Comparison of ENCODE assay signal across 21 mouse cellular contexts in genomic region chr2:33836660-33837213, GRCm38 (mm10). TPM values are rescaled to one million over a fixed set of nuclear protein-coding genes. Genes with fewer than 3 reads are reported as not detected.
A peak's percentile ranks its signal among the peaks of the same experiment; 100 is the strongest.
DNase-seq lines count a peak whose midpoint lies in the region; ATAC-seq and TF ChIP-seq lines count a peak whose summit lies in the region.
"Had no signal": no experiment of that assay in that cellular context is flagged by ENCODE, and none has a peak within 500 bp of the region (broad histone marks: within the 10 kb centered on the region; RNA-seq: fewer than 3 reads in every experiment).

No protein-coding gene starts in this region.

- no peak for TF ChIP-seq CTCF in forebrain, postnatal 0 days (IDR thresholded peaks at IDR 0.05; ENCODE audit: low read depth)
- no peak for TF ChIP-seq CTCF in liver, postnatal 0 days (IDR thresholded peaks at IDR 0.05; ENCODE audit: low read depth)

- no peaks in the 10 kb centered on the region for H3K9me3 ChIP-seq in forebrain, embryonic 11.5 days (ENCODE audit: control insufficient read depth, low read length)
- H3K9me3 ChIP-seq in forebrain, postnatal 0 days (ENCODE audit: low read length) = no peaks in the 10 kb centered on the region
- no peaks in the 10 kb centered on the region for H3K9me3 ChIP-seq in hindbrain, embryonic 11.5 days (ENCODE audit: control insufficient read depth, low read length)
- H3K9me3 ChIP-seq in midbrain, embryonic 14.5 days (ENCODE audit: control insufficient read depth, low read length) = no peaks in the 10 kb centered on the region
- H3K9me3 ChIP-seq in liver, postnatal 0 days (ENCODE audit: low read length) = no peaks in the 10 kb centered on the region
- H3K9me3 ChIP-seq: intestine, embryonic 15.5 days had no signal

- no peak overlapping the region for H3K9ac ChIP-seq in forebrain, embryonic 11.5 days (ENCODE audit: low read length)
- no peak overlapping the region for H3K9ac ChIP-seq in forebrain, postnatal 0 days
- no peak overlapping the region for H3K9ac ChIP-seq in hindbrain, embryonic 11.5 days (ENCODE audit: low read depth, low read length)
- H3K9ac ChIP-seq in midbrain, embryonic 14.5 days (replicated peaks; ENCODE audit: low read length) = no peak overlapping the region
- H3K9ac ChIP-seq in liver, postnatal 0 days (replicated peaks) = no peak overlapping the region
- H3K9ac ChIP-seq: intestine, embryonic 15.5 days had no signal

- no peak overlapping the region for H3K4me3 ChIP-seq in forebrain, embryonic 11.5 days (ENCODE audit: low read depth, low read length)
- H3K4me3 ChIP-seq in forebrain, postnatal 0 days (ENCODE audit: low read depth, low read length) = no peak overlapping the region
- H3K4me3 ChIP-seq in hindbrain, embryonic 11.5 days (ENCODE audit: low read depth, low read length) = no peak overlapping the region
- H3K4me3 ChIP-seq in midbrain, embryonic 14.5 days (replicated peaks; ENCODE audit: low read depth, low read length) = no peak overlapping the region
- no peak overlapping the region for H3K4me3 ChIP-seq in liver, postnatal 0 days (ENCODE audit: low read depth, low read length)
- H3K4me3 ChIP-seq: heart, adult 2 months; intestine, embryonic 15.5 days; layer of hippocampus, adult 2 months had no signal

- ATAC-seq in forebrain, embryonic 11.5 days (replicated peaks; ENCODE audit: low FRiP score) = no peak
- ATAC-seq in forebrain, postnatal 0 days = no peak
- no peak for ATAC-seq in hindbrain, embryonic 11.5 days (ENCODE audit: low FRiP score)
- ATAC-seq in midbrain, embryonic 14.5 days (ENCODE audit: low FRiP score, low TSS enrichment) = no peak
- ATAC-seq in liver, postnatal 0 days = no peak
- ATAC-seq: intestine, embryonic 15.5 days had no signal

- H3K4me1 ChIP-seq in forebrain, embryonic 11.5 days (replicated peaks; ENCODE audit: control insufficient read depth, insufficient read depth, low read length) = 0 out of 2 replicates have a peak, but pooled peaks cover 2% of the 10 kb centered on the region
- H3K4me1 ChIP-seq in forebrain, postnatal 0 days (ENCODE audit: insufficient read depth) = no peaks in the 10 kb centered on the region
- no peaks in the 10 kb centered on the region; the same call in 1 of the 2 replicates for H3K4me1 ChIP-seq in hindbrain, embryonic 11.5 days (replicated peaks; ENCODE audit: control insufficient read depth, insufficient read depth, low read length)
- H3K4me1 ChIP-seq in midbrain, embryonic 14.5 days (ENCODE audit: control insufficient read depth, insufficient read depth, low read length) = peaks cover 27% of the 10 kb centered on the region
- H3K4me1 ChIP-seq in liver, postnatal 0 days (ENCODE audit: insufficient read depth) = peaks cover 28% of the 10 kb centered on the region
- H3K4me1 ChIP-seq: intestine, embryonic 15.5 days had no signal

- 0 out of 2 replicates have a peak overlapping the region, but pooled peaks have one; percentile 12 for H3K27ac ChIP-seq in forebrain, embryonic 11.5 days (ENCODE audit: low read depth, low read length)
- H3K27ac ChIP-seq in forebrain, postnatal 0 days (ENCODE audit: low read depth, low read length) = no peak overlapping the region
- H3K27ac ChIP-seq in hindbrain, embryonic 11.5 days (ENCODE audit: low read depth, low read length) = peak overlapping the region; percentile 53
- H3K27ac ChIP-seq in midbrain, embryonic 14.5 days (replicated peaks; ENCODE audit: low read depth, low read length) = peak overlapping the region; percentile 73
- no peak overlapping the region for H3K27ac ChIP-seq in liver, postnatal 0 days (ENCODE audit: low read depth)
- H3K27ac ChIP-seq: heart, adult 2 months; intestine, embryonic 15.5 days; layer of hippocampus, adult 2 months had no signal

- H3K27me3 ChIP-seq in forebrain, embryonic 11.5 days (ENCODE audit: control insufficient read depth, insufficient read depth, low read length) = no peaks in the 10 kb centered on the region
- H3K27me3 ChIP-seq in forebrain, postnatal 0 days (ENCODE audit: insufficient read depth, low read length) = no peaks in the 10 kb centered on the region
- no peaks in the 10 kb centered on the region for H3K27me3 ChIP-seq in hindbrain, embryonic 11.5 days (ENCODE audit: control insufficient read depth, insufficient read depth, low read length)
- no peaks in the 10 kb centered on the region for H3K27me3 ChIP-seq in midbrain, embryonic 14.5 days (ENCODE audit: control insufficient read depth, insufficient read depth, low read length)
- H3K27me3 ChIP-seq in liver, postnatal 0 days (ENCODE audit: insufficient read depth, low read length) = no peaks in the 10 kb centered on the region
- H3K27me3 ChIP-seq: intestine, embryonic 15.5 days had no signal

- no peaks in the 10 kb centered on the region for H3K36me3 ChIP-seq in forebrain, embryonic 11.5 days (ENCODE audit: control insufficient read depth, insufficient read depth, low read length)
- H3K36me3 ChIP-seq in forebrain, postnatal 0 days (ENCODE audit: insufficient read depth) = peaks cover 28% of the 10 kb centered on the region
- no peaks in the 10 kb centered on the region for H3K36me3 ChIP-seq in hindbrain, embryonic 11.5 days (ENCODE audit: control insufficient read depth, insufficient read depth, low read length)
- H3K36me3 ChIP-seq in midbrain, embryonic 14.5 days (ENCODE audit: control insufficient read depth, insufficient read depth, low read length) = peaks cover 31% of the 10 kb centered on the region
- peaks cover 5% of the 10 kb centered on the region; the same call in 1 of the 2 replicates for H3K36me3 ChIP-seq in liver, postnatal 0 days (replicated peaks; ENCODE audit: insufficient read depth, low read length)
- H3K36me3 ChIP-seq: intestine, embryonic 15.5 days had no signal

- 52% methylated on average over 9 of the region's 9 CpGs for WGBS in forebrain, embryonic 11.5 days
- WGBS in forebrain, postnatal 0 days = 50% methylated on average over 9 of the region's 9 CpGs
- 69% methylated on average over 9 of the region's 9 CpGs for WGBS in hindbrain, embryonic 11.5 days
- WGBS in midbrain, embryonic 14.5 days = 37% methylated on average over 9 of the region's 9 CpGs
- 86% methylated on average over 9 of the region's 9 CpGs for WGBS in liver, postnatal 0 days (ENCODE audit: insufficient replicate concordance)

- no peak for DNase-seq in forebrain, embryonic 11.5 days (ENCODE audit: low spot score)
- no peak for DNase-seq in forebrain, postnatal 0 days
- DNase-seq in kidney, postnatal 10 days = peak; percentile 5
- DNase-seq in kidney, postnatal 4 days = no peak
- DNase-seq in hindbrain, embryonic 11.5 days (ENCODE audit: low spot score) = no peak
- peak; percentile 63 for DNase-seq in midbrain, embryonic 14.5 days
- DNase-seq in adrenal gland, adult 8-10 months = no peak
- DNase-seq in liver, postnatal 0 days = no peak
- DNase-seq: adrenal gland, postnatal 10 days; cerebellum, adult 11-12 months; cerebellum, postnatal 14 days; embryo, embryonic 11 days; gastrocnemius, postnatal 25 days; heart, adult 2 months; heart, postnatal 36 days; layer of hippocampus, postnatal 36 days; lung, adult 18-20 months; lung, postnatal 4 days; right cerebral cortex, postnatal 14 days had no signal

- no peak for TF ChIP-seq EP300 in liver, postnatal 0 days (IDR thresholded peaks at IDR 0.05; ENCODE audit: low read depth)

- H3K4me2 ChIP-seq in forebrain, embryonic 11.5 days (ENCODE audit: low read depth, low read length, severe bottlenecking) = no peak overlapping the region
- H3K4me2 ChIP-seq in forebrain, postnatal 0 days (ENCODE audit: low read depth) = no peak overlapping the region
- no peak overlapping the region for H3K4me2 ChIP-seq in hindbrain, embryonic 11.5 days (replicated peaks; ENCODE audit: low read depth, low read length)
- H3K4me2 ChIP-seq in midbrain, embryonic 14.5 days (ENCODE audit: low read length) = no peak overlapping the region
- no peak overlapping the region for H3K4me2 ChIP-seq in liver, postnatal 0 days (ENCODE audit: low read depth, low read length)
- H3K4me2 ChIP-seq: intestine, embryonic 15.5 days had no signal

RNA-seq across cellular contexts. Expression of gene Mvb12b, which starts 51.0 kb away (rescaled TPM):
- polyA plus RNA-seq in forebrain, embryonic 11.5 days (2014; fragmentation: Nextera tagmentation; extraction: Ambion mirVana) = 30.9 and 31.1 TPM in 2 replicates
- 107 and 141 TPM in 2 replicates for total RNA-seq in forebrain, postnatal 0 days (2014; rRNA removed)
- 72.0 and 82.8 TPM in 2 replicates for polyA plus RNA-seq in forebrain, postnatal 0 days (2015; fragmentation: Nextera tagmentation; extraction: Ambion mirVana)
- 36.8 and 42.4 TPM in 2 replicates for polyA plus RNA-seq in hindbrain, embryonic 11.5 days (2014; fragmentation: Nextera tagmentation; extraction: Ambion mirVana)
- polyA plus RNA-seq in midbrain, embryonic 14.5 days (2014; fragmentation: Nextera tagmentation; extraction: Ambion mirVana) = 47.9 and 60.2 TPM in 2 replicates
- 10 to 100 TPM; 20.3 to 35.9 (median 24.1) TPM for total RNA-seq in adrenal gland, adult 8-10 months (2022)
- polyA plus RNA-seq in liver, postnatal 0 days (2015; fragmentation: Nextera tagmentation; extraction: Ambion mirVana) = 7.8 and 8.1 TPM in 2 replicates

Comparison
In these comparisons a context has a peak if more than half of its experiments do, and no peak if none do; other contexts are left out.
1. DNase-seq: peak in kidney, postnatal 10 days (single experiment) and midbrain, embryonic 14.5 days (single experiment); none in forebrain, embryonic 11.5 days (single experiment), forebrain, postnatal 0 days (single experiment), kidney, postnatal 4 days (0 of 2), hindbrain, embryonic 11.5 days (single experiment), adrenal gland, adult 8-10 months (single experiment) and liver, postnatal 0 days (single experiment).
2. H3K27ac ChIP-seq: peak in forebrain, embryonic 11.5 days (single experiment), hindbrain, embryonic 11.5 days (single experiment) and midbrain, embryonic 14.5 days (single experiment); none in forebrain, postnatal 0 days (single experiment) and liver, postnatal 0 days (single experiment).